Mouse (Mus musculus): Measurements from ENCODE around the gene Taok3. TPM values are rescaled to one million over a fixed set of nuclear protein-coding genes. Genes with fewer than 3 reads are reported as not detected.

Gene Taok3
- polyA plus RNA-seq, 1 experiment from 2014 or later: 32.1 TPM

DNA sequence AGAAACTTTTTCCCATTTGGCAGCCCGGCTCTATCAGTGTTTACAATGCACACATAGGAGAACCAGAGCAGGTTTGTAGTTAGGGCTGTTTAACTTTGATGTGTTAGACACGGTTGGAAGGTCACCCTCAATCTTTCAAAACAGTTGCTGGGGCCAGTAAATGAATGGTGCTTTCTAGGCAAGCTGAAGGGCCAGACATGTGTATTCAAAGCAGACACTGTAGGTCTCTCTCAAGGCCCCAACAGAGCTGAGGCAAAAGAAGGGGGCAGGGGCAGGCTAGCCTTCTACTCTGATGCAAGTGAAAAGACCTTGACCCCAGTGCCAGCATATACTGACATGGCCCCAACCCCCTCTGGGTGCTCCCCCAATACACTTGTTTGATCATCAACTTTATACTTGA is 1.7 kb downstream of the Taok3 start:
- peak overlapping the region; percentile 90; the same call in 1 of the 2 replicates for H3K4me2 ChIP-seq (ENCODE audit: low read length)

DNA sequence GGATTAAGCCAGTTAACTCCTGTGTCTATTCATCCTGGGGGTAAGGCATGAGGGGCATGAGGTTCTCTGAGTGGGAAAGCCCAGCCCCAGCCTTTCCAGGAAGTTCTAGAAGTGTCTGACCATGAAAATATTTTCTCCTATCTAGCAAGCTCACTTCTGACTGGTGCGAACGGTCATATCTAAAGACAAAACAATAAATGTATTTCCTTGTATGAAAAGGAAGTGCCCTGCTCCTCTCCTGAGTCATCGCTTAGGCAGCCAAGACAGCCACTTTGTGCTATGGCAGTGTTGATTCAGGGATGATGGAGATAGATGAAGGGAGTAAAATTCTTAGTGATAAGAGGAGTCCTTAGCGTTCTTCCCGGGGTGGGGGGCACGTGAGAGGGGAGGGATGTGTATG is 3.2 kb downstream of the Taok3 start:
- Histone ChIP-seq H3K36me3 (ENCODE audit: control insufficient read depth, insufficient read depth, low read length) (no peaks in the 10 kb centered on the region), H3K27me3 (replicated peaks; ENCODE audit: control insufficient read depth, insufficient read depth, low read length) (no peaks in the 10 kb centered on the region), H3K9ac (ENCODE audit: low read length) (no peak overlapping the region), H3K9me3 (replicated peaks; ENCODE audit: control insufficient read depth, low read length) (no peaks in the 10 kb centered on the region), H3K27ac (ENCODE audit: low read depth, low read length) (no peak overlapping the region), H3K4me3 (ENCODE audit: low read depth, low read length) (no peak overlapping the region), H3K4me1 (ENCODE audit: control insufficient read depth, insufficient read depth, low read length) (peaks cover 11% of the 10 kb centered on the region), H3K4me2 (ENCODE audit: low read length) (no peak overlapping the region)
- DNase-seq (ENCODE audit: low spot score): no peak
- ATAC-seq: no peak
- WGBS: 93% methylated on average over 6 of the region's 6 CpGs

More for the DNA sequence above, 1.7 kb downstream of the Taok3 start:
- Histone ChIP-seq H3K9me3 (replicated peaks; ENCODE audit: control insufficient read depth, low read length) (no peaks in the 10 kb centered on the region), H3K9ac (ENCODE audit: low read length) (no peak overlapping the region), H3K27ac (ENCODE audit: low read depth, low read length) (no peak overlapping the region), H3K4me1 (ENCODE audit: control insufficient read depth, insufficient read depth, low read length) (peaks cover 11% of the 10 kb centered on the region), H3K4me3 (ENCODE audit: low read depth, low read length) (no peak overlapping the region), H3K27me3 (replicated peaks; ENCODE audit: control insufficient read depth, insufficient read depth, low read length) (no peaks in the 10 kb centered on the region), H3K36me3 (ENCODE audit: control insufficient read depth, insufficient read depth, low read length) (no peaks in the 10 kb centered on the region)
- ATAC-seq (no peak), DNase-seq (ENCODE audit: low spot score) (no peak)
- 3% methylated on average over 2 of the region's 2 CpGs for WGBS

DNA sequence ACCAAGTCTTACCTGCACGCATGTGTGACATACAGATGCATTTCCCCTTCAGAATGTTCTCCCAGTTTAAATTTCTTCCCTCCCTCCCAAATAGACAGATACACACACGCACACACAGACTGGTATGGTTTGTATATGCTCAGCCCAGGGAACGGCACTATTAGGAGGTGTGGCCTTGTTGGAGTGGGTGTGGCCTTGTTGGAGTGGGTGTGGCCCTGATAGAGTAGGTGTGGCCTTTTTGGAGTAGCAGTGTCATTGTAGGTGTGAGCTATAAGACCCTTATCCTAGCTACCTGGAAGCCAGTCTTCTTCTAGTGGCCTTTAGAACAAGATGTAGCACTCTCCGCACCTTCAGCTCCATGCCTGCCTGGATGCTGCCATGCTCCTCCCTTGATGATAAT is 3.9 kb downstream of the Taok3 start:
- Histone ChIP-seq H3K9me3 (replicated peaks; ENCODE audit: control insufficient read depth, low read length) (no peaks in the 10 kb centered on the region), H3K27ac (ENCODE audit: low read depth, low read length) (no peak overlapping the region), H3K9ac (ENCODE audit: low read length) (no peak overlapping the region), H3K36me3 (ENCODE audit: control insufficient read depth, insufficient read depth, low read length) (no peaks in the 10 kb centered on the region), H3K27me3 (replicated peaks; ENCODE audit: control insufficient read depth, insufficient read depth, low read length) (no peaks in the 10 kb centered on the region), H3K4me3 (ENCODE audit: low read depth, low read length) (no peak overlapping the region), H3K4me1 (ENCODE audit: control insufficient read depth, insufficient read depth, low read length) (peaks cover 11% of the 10 kb centered on the region), H3K4me2 (ENCODE audit: low read length) (no peak overlapping the region)
- DNase-seq (ENCODE audit: low spot score) (no peak), ATAC-seq (no peak)
- WGBS: 93% methylated on average over 4 of the region's 4 CpGs

DNA sequence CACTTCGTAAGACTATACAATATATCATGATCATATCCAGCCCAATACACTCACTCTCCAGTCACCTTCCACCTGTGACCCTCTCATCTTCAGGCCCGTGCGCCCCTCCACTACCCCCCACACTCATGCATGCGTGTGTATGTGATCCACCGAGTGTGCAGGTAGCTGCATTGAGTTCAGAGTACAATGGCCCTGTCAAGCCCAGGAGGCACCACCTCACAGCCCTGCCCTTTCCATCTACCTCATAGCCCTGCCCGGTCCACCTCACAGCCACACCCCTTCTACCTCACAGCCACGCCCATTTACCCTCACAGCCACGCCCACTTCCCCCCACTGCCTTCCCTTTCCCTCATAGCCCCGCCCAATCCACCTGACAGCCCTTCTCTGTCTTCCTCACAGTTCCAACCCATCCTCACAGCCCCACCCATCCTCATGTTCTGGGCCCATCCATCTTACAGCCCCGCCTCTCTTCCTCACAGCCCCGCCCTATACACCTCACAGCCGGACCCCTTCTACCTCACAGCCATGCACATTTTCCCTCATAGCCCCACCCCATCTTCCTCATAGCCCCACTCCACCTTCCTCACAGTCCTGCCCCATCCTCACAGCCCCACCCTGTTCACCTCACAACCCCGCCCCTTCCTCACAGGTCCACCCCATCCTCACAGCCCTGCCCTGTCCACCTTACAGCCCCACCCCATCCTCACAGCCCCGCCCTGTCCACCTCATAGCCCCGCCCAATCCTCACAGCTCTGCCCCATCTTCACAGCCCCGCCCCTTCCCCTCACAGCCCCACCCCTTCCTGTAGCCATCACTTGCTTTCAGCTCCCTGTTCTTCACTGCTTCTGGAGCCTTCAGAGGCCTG is 5.8 kb downstream of the Taok3 start:
- WGBS: 73% methylated on average over 16 of the region's 16 CpGs
- H3K9ac ChIP-seq (ENCODE audit: low read length): no peak overlapping the region
- ATAC-seq: no peak
- H3K4me3 ChIP-seq (ENCODE audit: low read depth, low read length): no peak overlapping the region
- peaks cover 9% of the 10 kb centered on the region for H3K4me1 ChIP-seq (ENCODE audit: control insufficient read depth, insufficient read depth, low read length)
- no peak overlapping the region for H3K27ac ChIP-seq (ENCODE audit: low read depth, low read length)
- no peaks in the 10 kb centered on the region for H3K9me3 ChIP-seq (replicated peaks; ENCODE audit: control insufficient read depth, low read length)
- H3K27me3 ChIP-seq (replicated peaks; ENCODE audit: control insufficient read depth, insufficient read depth, low read length): no peaks in the 10 kb centered on the region
- no peak overlapping the region for H3K4me2 ChIP-seq (ENCODE audit: low read length)
- DNase-seq (ENCODE audit: low spot score): no peak
- H3K36me3 ChIP-seq (ENCODE audit: control insufficient read depth, insufficient read depth, low read length): no peaks in the 10 kb centered on the region

DNA sequence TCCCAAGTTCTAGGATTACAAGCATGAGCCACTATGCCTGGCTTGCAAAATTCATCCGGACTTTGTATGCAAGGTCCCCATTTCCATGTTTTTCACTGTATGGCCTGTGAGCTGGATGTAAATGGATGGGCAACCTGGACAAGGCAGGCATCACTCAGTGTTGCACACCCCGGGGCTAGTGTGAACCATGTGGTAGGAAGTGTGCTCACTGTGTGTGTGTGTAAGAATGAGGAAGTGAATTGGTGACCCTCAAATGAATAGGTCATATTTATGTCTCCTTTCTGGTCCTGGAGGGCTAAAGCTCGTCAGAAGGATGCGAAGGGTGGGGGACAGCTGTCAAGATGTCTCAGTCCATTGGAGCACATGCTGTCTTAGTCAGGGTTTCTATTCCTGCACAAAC is 7.1 kb downstream of the Taok3 start:
- Histone ChIP-seq H3K27me3 (replicated peaks; ENCODE audit: control insufficient read depth, insufficient read depth, low read length) (no peaks in the 10 kb centered on the region), H3K4me1 (ENCODE audit: control insufficient read depth, insufficient read depth, low read length) (no peaks in the 10 kb centered on the region), H3K9ac (ENCODE audit: low read length) (no peak overlapping the region), H3K27ac (ENCODE audit: low read depth, low read length) (no peak overlapping the region), H3K4me2 (ENCODE audit: low read length) (no peak overlapping the region), H3K4me3 (ENCODE audit: low read depth, low read length) (no peak overlapping the region), H3K9me3 (replicated peaks; ENCODE audit: control insufficient read depth, low read length) (no peaks in the 10 kb centered on the region), H3K36me3 (ENCODE audit: control insufficient read depth, insufficient read depth, low read length) (no peaks in the 10 kb centered on the region)
- WGBS: 81% methylated on average over 4 of the region's 4 CpGs
- DNase-seq (ENCODE audit: low spot score) (no peak), ATAC-seq (no peak)

DNA sequence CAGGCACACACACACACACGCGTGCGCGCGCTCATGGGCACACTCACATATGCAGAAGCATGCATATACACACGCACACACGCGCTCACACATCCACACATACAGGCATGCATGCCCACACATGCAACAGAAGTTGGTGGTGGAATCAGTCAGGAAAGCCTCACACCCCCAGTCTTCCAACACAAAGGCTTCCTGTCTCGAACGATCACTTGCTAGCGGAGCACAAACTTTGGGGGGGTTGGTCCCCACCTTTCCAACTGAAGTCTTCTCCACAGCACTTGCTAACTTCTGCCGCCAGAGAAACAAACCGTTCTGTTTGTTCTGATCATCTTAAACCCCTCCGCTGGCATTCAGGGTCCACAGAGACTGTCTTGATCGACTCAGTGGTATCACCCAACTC is 10.8 kb downstream of the Taok3 start:
- ATAC-seq (no peak), DNase-seq (ENCODE audit: low spot score) (no peak)
- 93% methylated on average over 15 of the region's 15 CpGs for WGBS
- H3K4me1 ChIP-seq (ENCODE audit: control insufficient read depth, insufficient read depth, low read length): no peaks in the 10 kb centered on the region
- no peaks in the 10 kb centered on the region for H3K9me3 ChIP-seq (replicated peaks; ENCODE audit: control insufficient read depth, low read length)
- no peaks in the 10 kb centered on the region for H3K36me3 ChIP-seq (ENCODE audit: control insufficient read depth, insufficient read depth, low read length)
- no peaks in the 10 kb centered on the region for H3K27me3 ChIP-seq (replicated peaks; ENCODE audit: control insufficient read depth, insufficient read depth, low read length)
- H3K9ac ChIP-seq (ENCODE audit: low read length): no peak overlapping the region
- H3K4me3 ChIP-seq (ENCODE audit: low read depth, low read length): no peak overlapping the region
- no peak overlapping the region for H3K4me2 ChIP-seq (ENCODE audit: low read length)
- no peak overlapping the region for H3K27ac ChIP-seq (ENCODE audit: low read depth, low read length)

DNA sequence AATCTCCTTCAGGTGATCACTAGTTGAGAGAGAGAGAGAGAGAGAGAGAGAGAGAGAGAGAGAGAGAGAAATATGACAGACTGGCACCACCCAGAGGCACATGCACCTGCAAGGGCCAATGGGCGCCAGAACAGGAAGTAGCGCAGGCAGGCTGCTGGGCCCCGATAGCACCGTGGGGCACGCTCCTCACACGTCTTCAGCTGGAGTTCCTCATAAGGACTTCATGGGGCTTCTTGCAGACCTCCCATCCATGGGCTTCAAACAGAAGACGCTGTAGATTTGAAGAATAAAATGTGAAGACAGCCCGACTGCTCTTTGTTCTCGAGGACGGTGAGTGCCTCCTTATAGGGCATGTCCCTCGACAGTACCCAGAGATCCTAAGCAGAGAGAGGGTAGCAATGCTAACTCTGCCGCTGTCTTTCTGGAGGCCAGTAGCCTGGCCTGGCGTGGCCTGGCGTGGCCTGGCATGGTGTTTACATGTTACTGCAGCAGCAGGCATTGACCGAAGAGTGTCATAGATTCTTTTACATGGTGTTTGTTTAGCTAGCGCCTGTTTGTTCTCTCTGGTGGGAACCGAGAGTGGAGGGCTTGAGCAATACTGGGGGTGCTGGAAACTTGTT is 13.6 kb downstream of the Taok3 start:
- DNase-seq (ENCODE audit: low spot score): no peak
- no peak overlapping the region for H3K4me2 ChIP-seq (ENCODE audit: low read length)
- 89% methylated on average over 17 of the region's 17 CpGs for WGBS
- no peaks in the 10 kb centered on the region for H3K36me3 ChIP-seq (ENCODE audit: control insufficient read depth, insufficient read depth, low read length)
- H3K9ac ChIP-seq (ENCODE audit: low read length): no peak overlapping the region
- H3K27ac ChIP-seq (ENCODE audit: low read depth, low read length): no peak overlapping the region
- H3K27me3 ChIP-seq (replicated peaks; ENCODE audit: control insufficient read depth, insufficient read depth, low read length): no peaks in the 10 kb centered on the region
- H3K4me3 ChIP-seq (ENCODE audit: low read depth, low read length): no peak overlapping the region
- H3K9me3 ChIP-seq (replicated peaks; ENCODE audit: control insufficient read depth, low read length): no peaks in the 10 kb centered on the region
- H3K4me1 ChIP-seq (ENCODE audit: control insufficient read depth, insufficient read depth, low read length): no peaks in the 10 kb centered on the region
- no peak for ATAC-seq

DNA sequence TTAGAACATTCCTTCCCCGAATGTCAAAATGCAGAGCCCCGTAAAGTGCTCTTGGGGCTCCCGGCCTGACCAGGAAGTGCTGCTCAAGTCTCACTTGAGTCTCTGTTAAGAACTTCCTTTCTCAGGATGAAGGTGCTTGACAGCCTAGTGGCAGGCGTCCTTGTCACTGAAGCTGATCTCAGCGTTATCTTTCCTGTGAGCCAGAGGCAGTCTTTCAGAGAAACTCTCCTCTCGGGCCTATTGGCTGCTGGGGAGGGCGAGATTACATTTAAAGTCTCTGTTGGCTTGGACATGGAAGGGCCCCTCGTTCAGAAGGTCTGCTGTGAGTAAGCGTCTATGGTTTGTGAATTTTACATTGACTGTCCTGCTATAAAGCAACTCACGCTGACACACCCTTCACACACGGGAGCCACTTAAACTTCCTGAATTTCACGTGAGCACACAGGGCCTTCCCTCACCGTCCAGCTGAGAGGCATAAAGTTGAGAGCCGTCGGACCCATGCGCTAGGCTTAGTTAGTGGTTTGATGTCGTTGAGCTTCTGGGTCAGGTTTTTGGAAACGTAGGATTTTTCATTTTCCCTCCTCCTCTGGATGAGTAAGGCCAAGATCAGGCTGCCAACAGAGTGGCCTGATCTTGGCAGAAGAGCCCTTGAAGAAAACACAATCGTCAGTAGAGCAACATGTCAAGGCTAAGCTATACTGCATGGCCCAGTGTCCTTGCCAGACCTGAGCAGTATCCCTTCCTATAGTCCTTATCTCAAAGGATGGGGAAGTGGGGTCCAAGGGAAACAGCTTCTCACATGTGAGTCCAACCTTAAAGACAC is 14.3 kb downstream of the Taok3 start:
- Histone ChIP-seq H3K4me3 (ENCODE audit: low read depth, low read length) (no peak overlapping the region), H3K4me2 (ENCODE audit: low read length) (no peak overlapping the region), H3K27me3 (replicated peaks; ENCODE audit: control insufficient read depth, insufficient read depth, low read length) (no peaks in the 10 kb centered on the region), H3K9me3 (replicated peaks; ENCODE audit: control insufficient read depth, low read length) (no peaks in the 10 kb centered on the region), H3K27ac (ENCODE audit: low read depth, low read length) (no peak overlapping the region), H3K4me1 (ENCODE audit: control insufficient read depth, insufficient read depth, low read length) (no peaks in the 10 kb centered on the region), H3K36me3 (ENCODE audit: control insufficient read depth, insufficient read depth, low read length) (no peaks in the 10 kb centered on the region), H3K9ac (ENCODE audit: low read length) (no peak overlapping the region)
- no peak for ATAC-seq
- 85% methylated on average over 19 of the region's 19 CpGs for WGBS
- no peak for DNase-seq (ENCODE audit: low spot score)

Measured in forebrain, embryonic 14.5 days (tissue).